In genomic region chr6:108057353-108057752, GRCm38 (mm10) we compare ENCODE assay signal across 22 mouse cellular contexts.
"Had no signal": no experiment of that assay in that cellular context is flagged by ENCODE, and none has a peak within 500 bp of the region (broad histone marks: within the 10 kb centered on the region; RNA-seq: fewer than 3 reads in every experiment).

No protein-coding gene starts in this region.

- H3K4me1 ChIP-seq: kidney, embryonic 15.5 days; limb, embryonic 12.5 days; limb, embryonic 15.5 days; midbrain, embryonic 12.5 days; midbrain, embryonic 15.5 days; neural tube, embryonic 12.5 days; neural tube, embryonic 15.5 days had no signal

- H3K4me2 ChIP-seq: kidney, embryonic 15.5 days; limb, embryonic 12.5 days; limb, embryonic 15.5 days; liver, embryonic 11.5 days; lung, embryonic 14.5 days; midbrain, embryonic 12.5 days; midbrain, embryonic 15.5 days; neural tube, embryonic 12.5 days; neural tube, embryonic 15.5 days had no signal

- H3K27ac ChIP-seq: kidney, embryonic 15.5 days; limb, embryonic 12.5 days; limb, embryonic 15.5 days; liver, embryonic 14.5 days; macrophage; midbrain, embryonic 12.5 days; midbrain, embryonic 15.5 days; neural tube, embryonic 12.5 days; neural tube, embryonic 15.5 days; stomach, postnatal 0 days had no signal

- H3K9me3 ChIP-seq: kidney, embryonic 15.5 days; limb, embryonic 12.5 days; limb, embryonic 15.5 days; midbrain, embryonic 12.5 days; midbrain, embryonic 15.5 days; neural tube, embryonic 12.5 days; neural tube, embryonic 15.5 days had no signal

- H3K36me3 ChIP-seq: kidney, embryonic 15.5 days; limb, embryonic 12.5 days; limb, embryonic 15.5 days; midbrain, embryonic 12.5 days; midbrain, embryonic 15.5 days; neural tube, embryonic 12.5 days; neural tube, embryonic 15.5 days had no signal

- H3K9ac ChIP-seq: kidney, embryonic 15.5 days; limb, embryonic 12.5 days; limb, embryonic 15.5 days; liver, embryonic 14.5 days; liver, postnatal 0 days; lung, embryonic 14.5 days; midbrain, embryonic 12.5 days; midbrain, embryonic 15.5 days; neural tube, embryonic 12.5 days; neural tube, embryonic 15.5 days had no signal

- ATAC-seq: liver, postnatal 0 days; lung, postnatal 0 days; midbrain, embryonic 15.5 days had no signal

- H3K27me3 ChIP-seq: kidney, embryonic 15.5 days; limb, embryonic 12.5 days; limb, embryonic 15.5 days; midbrain, embryonic 12.5 days; midbrain, embryonic 15.5 days; neural tube, embryonic 12.5 days; neural tube, embryonic 15.5 days had no signal

- DNase-seq: kidney, postnatal 10 days; left cerebral cortex, postnatal 4 days; liver, postnatal 0 days; lung, embryonic 14.5 days; right cerebral cortex, adult 18-20 months; right cerebral cortex, postnatal 14 days; right cerebral cortex, postnatal 4 days; thymus, adult 2 months; thymus, postnatal 14 days; thymus, postnatal 4 days had no signal

- H3K4me3 ChIP-seq: kidney, embryonic 15.5 days; limb, embryonic 12.5 days; limb, embryonic 15.5 days; midbrain, embryonic 12.5 days; midbrain, embryonic 15.5 days; neural tube, embryonic 12.5 days; neural tube, embryonic 15.5 days had no signal
